Mouse (Mus musculus): ENCODE measurements at regions not wholly inside any gene's neighbourhood (a gene's known extent, or its start where the extent isn't known, plus 50 kb on each side); places are given as distances from the start of the nearest gene placed in this dataset.

- TF ChIP-seq CTCF (IDR thresholded peaks at IDR 0.05; ENCODE audit: borderline replicate concordance, insufficient read depth, low read length), result no peak
- TF ChIP-seq POLR2A (IDR thresholded peaks at IDR 0.05; ENCODE audit: low read depth, low read length), result no peak
These were observed 79.7 kb upstream of the Bcl6 start for GRCm38 (mm10) chr16:24068250-24068813.

Data from embryonic fibroblast, embryonic 13.5 days (primary cell).